Mouse (Mus musculus) common myeloid progenitor, adult 5-6 weeks (primary cell): Measurements from ENCODE around the gene Nrn1l. TPM values are rescaled to one million over a fixed set of nuclear protein-coding genes. Genes with fewer than 3 reads are reported as not detected.

Source experiments
- ATAC-seq: replicated peaks from 2 replicates; pipeline ENCODE4 v1.8.0; 2016; ENCODE audit warnings: low read depth, mild to moderate bottlenecking, moderate TSS enrichment, inconsistent platforms; ENCODE audit not compliant: poor library complexity, severe bottlenecking
- total RNA-seq: library from RNA; stranded (forward); fragments of 200-1000, 187-1606 nt; gene quantifications from 2 replicates; pipeline ENCODE4 v1.2.3, GENCODE M21; 2017

Gene Nrn1l
- total RNA-seq, 1 experiment from 2014 or later, result not detected

GRCm38 (mm10) chr8:105889756-105890465 is 3.5 kb upstream of the Nrn1l start:
- no peak for ATAC-seq

DNA sequence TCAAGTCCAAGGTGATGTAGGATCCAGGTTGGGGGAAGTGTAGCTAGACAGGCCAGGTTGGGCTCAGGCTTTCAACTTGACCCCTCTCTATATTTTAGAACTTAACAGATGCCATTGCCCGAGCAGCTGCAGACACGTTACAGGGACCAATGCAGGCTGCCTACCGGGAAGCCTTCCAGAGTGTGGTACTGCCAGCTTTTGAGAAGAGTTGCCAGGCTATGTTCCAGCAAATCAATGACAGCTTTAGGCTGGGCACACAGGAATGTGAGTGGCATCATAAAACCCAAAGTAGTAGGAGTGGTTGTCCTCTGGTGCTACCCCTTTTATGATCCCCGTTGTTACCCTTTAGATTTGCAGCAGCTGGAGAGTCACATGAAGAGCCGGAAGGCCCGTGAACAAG is 2.5 kb upstream of the Nrn1l start:
- ATAC-seq, result no peak

DNA sequence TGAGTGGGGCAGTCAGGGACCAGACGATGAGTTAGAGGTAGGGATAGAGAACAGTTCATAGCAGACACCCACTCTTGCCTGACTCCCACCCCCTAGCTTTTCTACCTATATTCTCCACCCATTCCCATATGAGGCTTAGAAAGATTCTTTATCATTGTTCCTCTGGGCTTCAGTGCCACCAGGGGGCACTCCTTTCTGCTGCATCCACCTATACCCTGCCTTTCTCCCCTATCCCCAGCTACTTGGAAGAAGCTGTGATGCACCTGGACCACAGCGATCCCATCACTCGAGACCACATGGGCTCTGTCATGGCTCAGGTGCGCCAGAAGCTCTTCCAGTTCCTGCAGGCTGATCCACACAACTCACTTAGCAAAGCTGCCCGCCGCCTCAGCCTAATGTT is 935 bp upstream of the Nrn1l start:
- peak; percentile 52; the same call in 1 of the 2 replicates for ATAC-seq

- ATAC-seq, result no peak
Measured at GRCm38 (mm10) chr8:105897801-105898480, 4.6 kb downstream of the Nrn1l start.

DNA sequence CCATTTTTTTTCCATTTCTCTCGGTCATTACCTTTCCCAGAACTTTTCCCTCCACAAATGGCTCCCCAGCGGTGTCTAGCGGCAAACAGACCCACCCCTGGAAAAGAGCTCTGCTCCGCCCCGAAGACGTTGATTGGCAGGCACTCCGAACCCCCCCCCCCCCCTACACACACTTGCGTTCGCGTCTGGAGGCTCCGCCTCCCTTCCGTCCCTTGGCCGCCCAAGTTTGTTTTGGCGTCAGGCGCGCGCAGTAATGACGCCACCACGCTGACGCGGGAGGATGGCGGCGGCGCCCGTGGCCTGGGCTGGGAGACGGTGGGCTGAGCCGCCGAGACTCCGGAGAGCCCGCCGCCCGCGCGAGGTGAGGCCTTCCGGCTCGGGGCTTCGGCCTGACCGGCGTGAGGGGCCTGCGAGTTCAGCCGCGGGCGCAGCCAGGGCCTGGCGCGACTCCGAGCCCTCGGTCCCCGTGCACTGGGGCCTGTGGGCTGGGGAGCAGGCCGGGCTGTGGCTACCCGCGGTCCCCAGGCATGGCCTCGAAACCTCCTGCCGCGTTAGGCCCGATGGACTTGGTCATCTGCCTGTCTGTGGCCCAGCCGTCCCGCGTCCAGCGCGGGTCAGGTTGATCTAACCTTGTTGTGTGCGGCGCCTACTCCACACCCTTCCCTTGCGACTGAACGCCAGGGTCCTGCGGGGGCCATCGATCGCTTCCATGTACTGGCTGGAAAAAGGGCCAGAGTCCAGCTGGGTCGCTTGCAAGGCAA is 7.0 kb downstream of the Nrn1l start, which contains the start of gene Pskh1:
Gene Pskh1 (plus strand): TSS at position 262 of the 761 bp plus-strand sequence.
- peak; percentile 94 for ATAC-seq

DNA sequence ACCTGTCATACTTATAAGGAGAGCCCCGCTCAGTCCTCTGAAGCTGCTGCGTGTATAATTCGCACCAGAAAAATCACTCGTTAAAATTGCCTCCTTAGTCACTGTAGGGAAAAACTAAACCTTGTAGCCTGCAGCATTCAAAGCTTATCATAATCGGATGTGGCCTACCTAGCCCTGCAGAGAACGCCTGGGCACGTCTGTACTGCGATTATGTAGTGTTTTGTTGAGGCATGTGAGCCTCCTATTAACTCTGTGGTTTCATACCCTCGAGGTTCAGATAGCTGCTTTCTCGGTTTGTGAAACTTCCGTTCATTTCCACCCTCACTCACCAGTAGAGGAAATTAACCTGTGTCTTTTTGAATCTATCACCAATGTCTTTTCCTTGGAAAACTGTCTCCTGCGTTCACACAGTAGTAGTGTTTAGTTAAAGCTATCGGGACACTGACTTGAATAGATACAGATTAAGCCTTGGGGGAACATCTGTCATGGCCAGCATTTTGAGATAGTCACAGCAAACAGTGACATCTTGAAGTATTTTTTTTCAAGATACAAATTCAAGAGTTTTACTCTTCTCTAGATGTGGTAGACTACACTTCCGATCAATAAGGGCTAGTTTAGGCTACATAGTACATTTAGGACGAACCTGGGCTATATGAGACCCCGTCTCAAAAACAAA is 7.7 kb downstream of the Nrn1l start:
- peak; percentile 73 for ATAC-seq

- no peak for ATAC-seq
Measured at GRCm38 (mm10) chr8:105919390-105919789, 26.0 kb downstream of the Nrn1l start.

DNA sequence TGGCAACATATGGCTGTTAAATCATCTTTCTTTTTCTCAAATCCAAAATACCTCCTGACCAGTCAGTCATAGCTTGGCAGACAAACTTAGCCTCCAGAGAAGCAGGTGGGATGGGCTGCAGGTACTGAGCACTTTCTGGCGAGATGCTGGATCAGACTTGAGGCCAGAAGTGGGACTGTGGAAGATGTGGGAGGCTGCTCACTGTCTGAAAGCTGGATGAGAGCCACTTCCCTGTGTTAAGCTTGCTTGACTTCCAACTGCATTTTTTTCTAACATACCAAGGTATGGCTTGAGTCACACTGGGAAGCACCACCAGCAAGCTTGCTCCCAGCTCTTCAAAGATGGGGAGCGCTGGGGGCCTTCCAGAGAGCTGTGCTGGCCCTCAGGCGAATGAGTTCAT is 31.8 kb downstream of the Nrn1l start:
- ATAC-seq, result no peak

DNA sequence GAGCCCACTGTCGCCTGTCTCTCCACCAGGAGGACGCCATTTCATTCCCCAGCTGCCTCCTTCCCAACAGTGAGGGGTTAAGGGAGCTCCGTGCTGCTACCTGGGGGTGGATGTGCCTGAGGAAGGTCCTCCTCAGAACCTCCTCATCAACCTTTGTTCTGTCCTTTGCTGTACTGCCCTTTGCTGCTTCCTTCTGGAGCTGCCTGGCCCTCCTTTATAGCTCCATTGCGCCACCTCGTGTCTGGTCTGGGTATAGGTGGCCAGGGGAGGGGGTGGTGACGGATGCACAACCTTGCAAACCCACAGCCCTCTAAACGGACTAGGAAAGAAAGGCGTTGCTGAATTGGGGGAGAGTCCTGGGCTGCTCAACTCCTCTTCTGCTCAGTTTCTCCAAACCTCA is 37.2 kb downstream of the Nrn1l start:
- peak; percentile 86 for ATAC-seq

- ATAC-seq, result no peak
Measured at GRCm38 (mm10) chr8:105931271-105931670, 37.9 kb downstream of the Nrn1l start.

- no peak for ATAC-seq
Measured at GRCm38 (mm10) chr8:105932525-105932924, 39.2 kb downstream of the Nrn1l start.

DNA sequence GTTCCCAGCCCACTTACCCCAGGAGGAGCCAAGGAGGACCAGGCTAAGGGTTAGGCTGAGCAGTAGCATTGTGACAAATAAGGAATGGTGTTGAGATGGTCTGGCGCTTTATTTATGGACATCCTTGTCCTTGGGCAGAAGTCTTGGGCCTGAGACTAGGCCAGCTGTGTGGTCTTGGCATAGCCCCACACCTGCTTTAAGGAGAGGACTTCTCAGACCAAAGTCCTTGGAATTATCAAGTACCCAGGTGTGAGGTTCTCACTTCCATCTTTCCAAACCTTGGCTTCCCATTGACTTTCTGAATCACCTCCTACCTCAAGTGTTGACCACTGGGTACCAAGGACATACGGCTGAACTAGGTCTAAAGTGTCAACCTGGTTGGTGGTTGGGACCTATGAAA is 40.4 kb downstream of the Nrn1l start, which contains the start of gene Ctrl:
Gene Ctrl (minus strand): TSS at position 101 of the 400 bp plus-strand sequence.
- ATAC-seq, result no peak

DNA sequence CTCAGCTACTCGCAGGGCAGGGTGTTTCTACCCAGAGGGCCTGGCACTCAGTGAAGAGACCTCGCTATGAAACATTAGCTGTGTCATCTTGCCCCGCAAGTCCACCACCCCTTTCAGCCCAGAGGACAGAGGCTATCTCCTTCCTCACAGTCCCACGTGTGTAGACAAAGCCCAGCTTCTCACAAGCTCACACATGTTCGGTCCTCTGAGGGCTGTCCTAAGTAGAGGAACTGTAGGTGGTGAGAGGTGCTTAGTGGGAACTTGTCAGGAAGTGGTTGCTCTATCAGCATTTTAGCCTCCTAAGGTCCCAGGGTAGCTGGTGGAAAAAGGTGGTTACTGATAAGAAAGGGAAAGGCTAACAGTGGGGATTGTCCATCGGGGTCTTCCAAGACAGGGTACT is 41.7 kb downstream of the Nrn1l start:
- ATAC-seq, result peak; percentile 9

DNA sequence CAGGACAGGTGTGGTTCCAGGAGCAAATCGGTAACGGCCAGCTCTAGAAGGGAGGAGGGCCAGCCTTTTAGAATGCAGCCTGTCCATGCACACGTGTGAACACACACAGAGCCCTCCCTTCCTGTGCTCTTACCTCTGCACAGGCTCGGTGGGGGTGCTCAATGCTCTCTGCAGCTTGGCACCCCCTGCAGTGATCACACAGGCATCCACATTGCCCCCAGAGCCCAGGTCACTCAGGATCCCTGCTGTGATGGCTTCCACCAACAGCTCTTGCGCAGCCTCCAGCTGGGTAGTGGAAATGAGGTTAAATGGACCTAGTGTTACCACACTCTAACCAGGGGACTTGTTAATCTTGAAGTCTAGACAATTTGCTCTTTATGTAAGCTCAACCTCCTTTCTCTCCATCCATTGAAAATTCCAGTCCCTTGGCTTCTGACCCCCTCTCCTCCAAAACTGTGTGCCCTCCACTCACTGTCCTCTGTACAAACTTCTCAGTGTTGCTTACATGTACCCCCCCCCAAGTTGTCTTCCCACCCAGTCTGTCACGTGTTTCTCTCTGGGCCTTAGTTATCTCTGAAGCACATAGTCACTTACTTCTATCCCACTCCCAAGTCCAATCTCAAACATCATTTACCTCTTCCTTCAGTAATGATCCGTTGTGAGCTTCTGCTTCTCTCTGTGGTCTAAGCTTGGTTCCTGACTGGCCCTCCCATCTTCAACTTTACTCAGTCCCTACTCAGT is 42.7 kb downstream of the Nrn1l start:
- ATAC-seq, result no peak

GRCm38 (mm10) chr8:105936866-105937475 is 43.6 kb downstream of the Nrn1l start:
- peak; percentile 80 for ATAC-seq

GRCm38 (mm10) chr8:105937496-105938305 is 44.3 kb downstream of the Nrn1l start:
- ATAC-seq, result peak; percentile 46

DNA sequence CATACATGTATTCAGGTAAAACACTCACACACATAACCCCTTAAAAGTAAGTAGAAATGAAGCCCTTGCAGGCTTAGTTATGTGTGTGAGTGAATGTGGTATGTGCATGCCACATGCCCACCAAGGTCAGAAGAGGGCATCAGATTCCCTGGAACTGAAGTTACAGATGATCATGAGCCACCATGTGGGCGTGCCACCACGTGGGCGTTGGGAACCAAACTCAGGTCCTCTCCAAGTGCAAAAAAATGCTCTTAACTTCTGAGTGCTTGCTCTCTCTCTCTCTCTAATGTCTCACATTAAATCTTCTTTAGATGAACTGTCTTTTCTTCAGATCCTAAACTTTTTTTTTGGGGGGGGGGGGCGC is 44.9 kb downstream of the Nrn1l start, which contains the start of gene Psmb10:
Gene Psmb10 (minus strand): TSS at position 139 of the 364 bp plus-strand sequence.
- peak; percentile 53 for ATAC-seq

GRCm38 (mm10) chr8:105942026-105942425 is 48.7 kb downstream of the Nrn1l start:
- no peak for ATAC-seq
